Mouse (Mus musculus) cerebellum, adult 11 months (tissue): ENCODE measurements around the gene Rnaseh2a.
A peak's percentile ranks its signal among the peaks of the same experiment; 100 is the strongest.

Experiments used
- DNase-seq: peaks from one replicate; pipeline ENCODE4 v3.0.0; 2022

Gene Rnaseh2a

GRCm38 (mm10) chr8:84969241-84970134, at the start of gene Rnaseh2a, which contains the start of the genes Gm49661 and Prdx2:
Gene Rnaseh2a, minus strand, starts transcription at chr8:84969767.
Gene Gm49661, minus strand, starts transcription at chr8:84969433.
Gene Prdx2, plus strand, starts transcription at chr8:84969587.
- peak; percentile 71 for DNase-seq

- DNase-seq, result no peak
These were observed 47.6 kb upstream of the Rnaseh2a start for GRCm38 (mm10) chr8:85017209-85017608.

GRCm38 (mm10) chr8:85016724-85017123, 47.2 kb upstream of the Rnaseh2a start:
- DNase-seq, result no peak

GRCm38 (mm10) chr8:85014431-85014830, 44.9 kb upstream of the Rnaseh2a start, which contains the start of gene Best2:
Gene Best2, minus strand, starts transcription at chr8:85014531.
- no peak for DNase-seq

GRCm38 (mm10) chr8:85013230-85013840, 43.8 kb upstream of the Rnaseh2a start:
- DNase-seq, result peak; percentile 69

- DNase-seq, result no peak
These were observed 41.7 kb upstream of the Rnaseh2a start for GRCm38 (mm10) chr8:85011242-85011641.

- no peak for DNase-seq
These were observed 38.1 kb upstream of the Rnaseh2a start for GRCm38 (mm10) chr8:85007686-85008085.

- DNase-seq, result peak; percentile 93
These were observed 28.2 kb upstream of the Rnaseh2a start for GRCm38 (mm10) chr8:84997649-84998295.

GRCm38 (mm10) chr8:84996978-84997377, 27.4 kb upstream of the Rnaseh2a start:
- no peak for DNase-seq

GRCm38 (mm10) chr8:84995680-84996079, 26.1 kb upstream of the Rnaseh2a start:
- no peak for DNase-seq

- no peak for DNase-seq
These were observed 24.8 kb upstream of the Rnaseh2a start for GRCm38 (mm10) chr8:84994375-84994774.

- DNase-seq, result peak; percentile 74
These were observed 21.3 kb upstream of the Rnaseh2a start for GRCm38 (mm10) chr8:84990836-84991235.

- peak; percentile 95 for DNase-seq
These were observed 20.8 kb upstream of the Rnaseh2a start, which contains the start of gene Hook2 for GRCm38 (mm10) chr8:84990349-84990748. Gene Hook2, plus strand, starts transcription at chr8:84990603.

- DNase-seq, result peak; percentile 88
These were observed 20.2 kb upstream of the Rnaseh2a start for GRCm38 (mm10) chr8:84989810-84990209.

- DNase-seq, result peak; percentile 57
These were observed 19.8 kb upstream of the Rnaseh2a start for GRCm38 (mm10) chr8:84989311-84989731.

GRCm38 (mm10) chr8:84987903-84988302, 18.3 kb upstream of the Rnaseh2a start:
- DNase-seq, result no peak

GRCm38 (mm10) chr8:84987388-84987787, 17.8 kb upstream of the Rnaseh2a start:
- no peak for DNase-seq

- no peak for DNase-seq
These were observed 16.9 kb upstream of the Rnaseh2a start for GRCm38 (mm10) chr8:84986379-84986945.

- DNase-seq, result peak; percentile 89
These were observed 16.3 kb upstream of the Rnaseh2a start for GRCm38 (mm10) chr8:84985684-84986378.

- DNase-seq, result no peak
These were observed 15.6 kb upstream of the Rnaseh2a start for GRCm38 (mm10) chr8:84985049-84985683.

GRCm38 (mm10) chr8:84984294-84985048, 14.9 kb upstream of the Rnaseh2a start:
- no peak for DNase-seq
